Mouse (Mus musculus): ENCODE measurements around the gene Actr10.

DNA sequence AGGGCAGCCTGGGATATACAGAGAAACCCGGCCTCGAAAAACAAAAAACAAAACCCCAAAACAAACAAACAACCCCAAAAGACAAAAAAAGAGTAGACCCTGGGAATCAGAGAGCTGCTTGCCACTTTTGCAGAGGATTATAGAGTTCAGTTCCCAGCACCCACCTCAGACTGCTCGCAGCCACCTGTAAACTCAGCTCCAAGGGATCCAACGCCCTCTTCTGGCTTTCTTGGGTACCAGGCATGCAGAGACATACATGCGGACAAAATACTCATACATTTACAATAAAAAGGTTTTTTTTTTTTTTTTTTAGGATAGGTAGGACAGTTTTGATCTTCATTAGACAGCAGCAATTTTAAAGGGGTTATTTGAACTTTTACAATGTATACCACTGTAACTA lies 59.6 kb downstream of the Actr10 start:
- TF ChIP-seq CTCF (IDR thresholded peaks at IDR 0.05; ENCODE audit: low read depth): no peak
- no peak for TF ChIP-seq EP300 (IDR thresholded peaks at IDR 0.05; ENCODE audit: low read depth)
